Mouse (Mus musculus) MEL (cell line): ENCODE results near the gene Xpo4. TPM values are rescaled to one million over a fixed set of nuclear protein-coding genes. Genes with fewer than 3 reads are reported as not detected.

Experiments
- DNase-seq: peaks from one replicate; pipeline ENCODE4 v3.0.0; 2011; ENCODE audit warnings: low read depth, low spot score
- H3K27ac ChIP-seq: 2 replicates; pipeline ENCODE4 v1.5.1; 2012; ENCODE audit warnings: low read depth, mild to moderate bottlenecking, control low read depth, low read length, moderate library complexity; ENCODE audit not compliant: control insufficient read depth
- H3K27me3 ChIP-seq, 2 experiments: fragments of 150-350 bp in 1 of 2; sonication (generic) in 1 of 2; 2 replicates each; pipeline ENCODE4 v1.6.1; 2012; ENCODE audit warnings: low read length in 2 of 2, mild to moderate bottlenecking in 2 of 2, improper control_type of control experiment in 1 of 2, moderate library complexity in 1 of 2; ENCODE audit not compliant: insufficient read depth in 2 of 2, control insufficient read depth in 1 of 2
- H3K36me3 ChIP-seq, 2 experiments: 2 replicates each; pipeline ENCODE4 v1.6.1; 2012 to 2014; ENCODE audit warnings: low read length in 2 of 2, improper control_type of control experiment in 1 of 2, inconsistent platforms in 1 of 2, mild to moderate bottlenecking in 1 of 2; ENCODE audit not compliant: insufficient read depth in 2 of 2, control insufficient read depth in 1 of 2
- H3K4me1 ChIP-seq, 2 experiments: fragments of 150-350 bp in 1 of 2; sonication (generic) in 1 of 2; 2 replicates each; pipeline ENCODE4 v1.6.1; 2012; ENCODE audit warnings: low read length in 2 of 2, improper control_type of control experiment in 1 of 2, mild to moderate bottlenecking in 1 of 2; ENCODE audit not compliant: insufficient read depth in 2 of 2, control insufficient read depth in 1 of 2
- H3K4me3 ChIP-seq, 2 experiments: fragments of 150-350 bp in 1 of 2; sonication (generic) in 1 of 2; 2 replicates each; pipeline ENCODE4 v1.5.1; 2012; ENCODE audit warnings: low read depth in 2 of 2, low read length in 2 of 2, mild to moderate bottlenecking in 2 of 2, moderate library complexity in 2 of 2, control low read depth in 1 of 2, improper control_type of control experiment in 1 of 2; ENCODE audit not compliant: control insufficient read depth in 1 of 2, insufficient read depth in 1 of 2
- H3K79me2 ChIP-seq: 2 replicates; pipeline ENCODE4 v1.6.1; 2012; ENCODE audit warnings: mild to moderate bottlenecking, low read length, moderate library complexity; ENCODE audit not compliant: control insufficient read depth, poor library complexity, insufficient read depth
- H3K9ac ChIP-seq: 2 replicates; pipeline ENCODE4 v1.6.1; 2012; ENCODE audit warnings: low read depth, mild to moderate bottlenecking, control low read depth, low read length, moderate library complexity; ENCODE audit not compliant: control insufficient read depth, poor library complexity, severe bottlenecking
- H3K9me3 ChIP-seq: fragments of 150-350 bp; sonication (generic); replicated peaks from 2 replicates; pipeline ENCODE4 v1.6.1; 2012; ENCODE audit warnings: mild to moderate bottlenecking, low read length, improper control_type of control experiment, moderate library complexity; ENCODE audit not compliant: insufficient read depth
- BHLHE40 ChIP-seq: IDR thresholded peaks from 2 replicates; pipeline ENCODE4 v1.6.1; 2012; ENCODE audit warnings: low read depth, mild to moderate bottlenecking, inconsistent platforms, low read length, improper control_type of control experiment, borderline replicate concordance
- CHD1 ChIP-seq: IDR thresholded peaks from 2 replicates; pipeline ENCODE4 v1.6.1; 2012; ENCODE audit warnings: low read depth, mild to moderate bottlenecking, inconsistent platforms, low read length, improper control_type of control experiment
- CTCF ChIP-seq, 3 experiments: IDR thresholded peaks in 2 of 3; conservative IDR thresholded peaks in 1 of 3; 2 replicates each; pipeline ENCODE4 v1.5.1; 2011 to 2012; ENCODE audit warnings: low read length in 3 of 3, low read depth in 2 of 3, mild to moderate bottlenecking in 2 of 3, improper control_type of control experiment in 1 of 3, inconsistent platforms in 1 of 3, mixed read lengths in 1 of 3, moderate library complexity in 1 of 3; ENCODE audit not compliant: control insufficient read depth in 1 of 3, insufficient read depth in 1 of 3, poor library complexity in 1 of 3, severe bottlenecking in 1 of 3
- E2F4 ChIP-seq: IDR thresholded peaks from 2 replicates; pipeline ENCODE4 v1.6.1; 2011; ENCODE audit warnings: low read depth, low read length, improper control_type of control experiment, borderline replicate concordance
- EP300 ChIP-seq, 2 experiments: IDR thresholded peaks; 2 replicates each; pipeline ENCODE4 v1.6.1; 2011; ENCODE audit warnings: improper control_type of control experiment in 2 of 2, low read length in 2 of 2, low read depth in 1 of 2, mild to moderate bottlenecking in 1 of 2
- ETS1 ChIP-seq: IDR thresholded peaks from 2 replicates; pipeline ENCODE4 v1.6.1; 2012; ENCODE audit warnings: low read depth, mild to moderate bottlenecking, inconsistent platforms, low read length, improper control_type of control experiment, moderate library complexity
- GABPA ChIP-seq: IDR thresholded peaks from 2 replicates; pipeline ENCODE4 v1.6.1; 2012; ENCODE audit warnings: low read depth, mild to moderate bottlenecking, inconsistent platforms, low read length, improper control_type of control experiment, moderate library complexity
- GATA1 ChIP-seq: IDR thresholded peaks from 2 replicates; pipeline ENCODE4 v1.6.1; 2011; ENCODE audit warnings: low read depth, low read length, improper control_type of control experiment
- JUND ChIP-seq: IDR thresholded peaks from 2 replicates; pipeline ENCODE4 v1.6.1; 2011; ENCODE audit warnings: low read depth, mild to moderate bottlenecking, improper control_type of control experiment, low read length
- MAX ChIP-seq: IDR thresholded peaks from 2 replicates; pipeline ENCODE4 v1.6.1; 2011; ENCODE audit warnings: low read length, improper control_type of control experiment
- MAZ ChIP-seq: IDR thresholded peaks from 2 replicates; pipeline ENCODE4 v1.6.1; 2012; ENCODE audit warnings: low read depth, mild to moderate bottlenecking, inconsistent platforms, low read length, improper control_type of control experiment
- MXI1 ChIP-seq: IDR thresholded peaks from 2 replicates; pipeline ENCODE4 v1.6.1; 2011; ENCODE audit warnings: mild to moderate bottlenecking, low read depth, low read length, improper control_type of control experiment
- MYB ChIP-seq: IDR thresholded peaks from 2 replicates; pipeline ENCODE4 v1.6.1; 2011; ENCODE audit warnings: mild to moderate bottlenecking, low read depth, low read length, improper control_type of control experiment
- MYC ChIP-seq: IDR thresholded peaks from 2 replicates; pipeline ENCODE4 v1.6.1; 2011; ENCODE audit warnings: low read depth, mild to moderate bottlenecking, low read length, improper control_type of control experiment, moderate library complexity
- NRF1 ChIP-seq: IDR thresholded peaks from 2 replicates; pipeline ENCODE4 v1.6.1; 2014; ENCODE audit warnings: low read depth, mild to moderate bottlenecking, inconsistent platforms, low read length, improper control_type of control experiment, moderate library complexity; ENCODE audit not compliant: poor library complexity, insufficient read depth, severe bottlenecking
- POLR2A ChIP-seq, 2 experiments: IDR thresholded peaks; 2 replicates each; pipeline ENCODE4 v1.6.1; 2011 to 2012; ENCODE audit warnings: low read length in 2 of 2, mild to moderate bottlenecking in 2 of 2, control low read depth in 1 of 2, improper control_type of control experiment in 1 of 2, low read depth in 1 of 2, moderate library complexity in 1 of 2; ENCODE audit not compliant: control insufficient read depth in 1 of 2, insufficient read depth in 1 of 2, poor library complexity in 1 of 2
- POLR2AphosphoS2 ChIP-seq: IDR thresholded peaks from 2 replicates; pipeline ENCODE4 v1.6.1; 2011; ENCODE audit warnings: low read length, improper control_type of control experiment
- POLR2AphosphoS5 ChIP-seq: IDR thresholded peaks from 2 replicates; pipeline ENCODE4 v1.6.1; 2012; ENCODE audit warnings: low read depth, borderline replicate concordance, mild to moderate bottlenecking, inconsistent platforms, low read length, moderate library complexity, mixed read lengths
- RAD21 ChIP-seq: IDR thresholded peaks from 2 replicates; pipeline ENCODE4 v1.6.1; 2011; ENCODE audit warnings: mild to moderate bottlenecking, low read depth, low read length, improper control_type of control experiment
- SMC3 ChIP-seq: IDR thresholded peaks from 2 replicates; pipeline ENCODE4 v1.6.1; 2011; ENCODE audit warnings: low read depth, low read length, improper control_type of control experiment
- TAL1 ChIP-seq: IDR thresholded peaks from 2 replicates; pipeline ENCODE4 v1.6.1; 2012; ENCODE audit warnings: mild to moderate bottlenecking, inconsistent platforms, low read length, moderate library complexity, mixed read lengths
- TBP ChIP-seq: IDR thresholded peaks from 2 replicates; pipeline ENCODE4 v1.8.0; 2011; ENCODE audit warnings: low read depth, low read length, improper control_type of control experiment
- TCF12 ChIP-seq: IDR thresholded peaks from 2 replicates; pipeline ENCODE4 v1.6.1; 2014; ENCODE audit warnings: low read depth, mild to moderate bottlenecking, inconsistent platforms, low read length, improper control_type of control experiment, moderate library complexity
- UBTF ChIP-seq: IDR thresholded peaks from 2 replicates; pipeline ENCODE4 v1.6.1; 2012; ENCODE audit warnings: low read depth, mild to moderate bottlenecking, inconsistent platforms, low read length, improper control_type of control experiment, moderate library complexity, borderline replicate concordance; ENCODE audit not compliant: insufficient read depth
- USF1 ChIP-seq: IDR thresholded peaks from 2 replicates; pipeline ENCODE4 v1.6.1; 2014; ENCODE audit warnings: low read depth, mild to moderate bottlenecking, inconsistent platforms, low read length, improper control_type of control experiment, moderate library complexity
- ZC3H11A ChIP-seq: IDR thresholded peaks from 2 replicates; pipeline ENCODE4 v1.6.1; 2012; ENCODE audit warnings: low read depth, mild to moderate bottlenecking, inconsistent platforms, low read length, improper control_type of control experiment
- ZNF384 ChIP-seq: IDR thresholded peaks from 2 replicates; pipeline ENCODE4 v1.6.1; 2012; ENCODE audit warnings: low read depth, mild to moderate bottlenecking, inconsistent platforms, low read length, improper control_type of control experiment
- polyA plus RNA-seq, 2 experiments: library from polyadenylated mRNA; stranded (reverse) in 1 of 2; unstranded in 1 of 2; fragments of >175 nt in 1 of 2; fragments of >200 nt in 1 of 2; gene quantifications; 2 replicates each; pipeline versions ENCODE4 v1.2.1 to v1.2.4; 2012; ENCODE audit warnings: low replicate concordance in 2 of 2, low read depth in 1 of 2; ENCODE audit not compliant: insufficient read length in 2 of 2, insufficient read depth in 1 of 2, missing spikeins in 1 of 2
- total RNA-seq: library from RNA; depleted of rRNA; stranded (reverse); fragments of 300-350 nt; gene quantifications from 2 replicates; pipeline ENCODE4 v1.2.3, GENCODE M21; 2012

Xpo4 gene
- total and polyA plus RNA-seq, 3 experiments = 32.3 to 46.5 TPM; not detected in 1

DNA sequence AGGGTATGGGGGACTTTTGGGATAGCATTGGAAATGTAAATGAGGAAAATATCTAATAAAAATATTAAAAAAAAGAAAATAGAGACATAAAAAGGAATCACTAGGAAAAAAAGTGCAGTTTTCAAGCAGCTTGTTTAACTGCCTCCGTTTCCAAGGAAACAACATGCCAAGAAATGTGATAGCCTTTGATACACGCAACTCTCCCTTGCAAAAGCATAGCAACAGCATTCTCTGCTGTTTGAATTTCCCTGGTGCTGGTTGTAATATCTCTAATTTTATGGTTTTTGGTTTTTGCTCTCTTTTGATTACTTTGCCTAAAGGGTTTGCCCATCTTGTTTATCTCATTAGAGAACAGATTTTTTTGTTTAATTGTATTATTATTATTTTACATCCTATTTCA lies 10.3 kb upstream of the Xpo4 start (continued):
- TF ChIP-seq POLR2AphosphoS5 (no peak), ZNF384 (no peak), MAZ (no peak)

DNA sequence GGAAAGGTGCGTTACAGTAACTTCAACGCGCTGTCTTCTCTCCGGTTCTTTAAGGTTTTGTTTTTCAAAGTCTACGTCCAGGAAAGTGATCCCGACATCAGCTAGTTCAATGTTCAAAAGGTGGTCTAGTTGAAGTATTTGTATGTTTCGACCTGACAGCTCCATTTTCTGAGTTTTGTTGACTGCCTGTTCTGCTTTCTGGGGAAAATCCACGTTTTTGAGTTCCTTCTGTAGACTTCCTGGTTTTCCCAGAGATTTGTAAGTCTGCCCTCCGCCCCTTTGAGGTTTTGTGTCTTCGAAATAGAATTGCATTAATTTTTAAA lies 359 bp upstream of the Xpo4 start:
- Histone ChIP-seq H3K9ac (peak overlapping the region; percentile 89), H3K27ac (peak overlapping the region; percentile 39)
- no peak for TF ChIP-seq POLR2AphosphoS5
- no peak for TF ChIP-seq NRF1
- TF ChIP-seq BHLHE40 = no peak
- TF ChIP-seq ZC3H11A = no peak
- no peak for TF ChIP-seq CTCF (IDR thresholded peaks at IDR 0.05 in 2 of 3, conservative IDR thresholded peaks at IDR 0.05 in 1 of 3; ENCODE audit: control insufficient read depth in 1 of 3, insufficient read depth in 1 of 3, low read depth in 2 of 3, low read length in 3 of 3, poor library complexity in 1 of 3, severe bottlenecking in 1 of 3)
- TF ChIP-seq EP300 (IDR thresholded peaks at IDR 0.05; ENCODE audit: low read depth in 1 of 2, low read length in 2 of 2) = no peak
- TF ChIP-seq POLR2A (IDR thresholded peaks at IDR 0.05; ENCODE audit: control insufficient read depth in 1 of 2, insufficient read depth in 1 of 2, low read depth in 1 of 2, low read length in 2 of 2, poor library complexity in 1 of 2) = no peak
- TF ChIP-seq MYB = no peak
- no peak for TF ChIP-seq MXI1
- TF ChIP-seq SMC3 = no peak
- no peak for TF ChIP-seq E2F4
- TF ChIP-seq TAL1 = no peak
- TF ChIP-seq, all 39 proteins: peak for 0
- DNase-seq = no peak
- peak overlapping the region; percentile 88 to 97 for H3K4me3 ChIP-seq
- no peaks in the 10 kb centered on the region for H3K9me3 ChIP-seq
- H3K4me1 ChIP-seq = peaks cover 4 to 6% of the 10 kb centered on the region in 2 experiments
- peaks cover 43% of the 10 kb centered on the region for H3K79me2 ChIP-seq
- no peaks in the 10 kb centered on the region for H3K27me3 ChIP-seq
- peaks cover 2 to 20% of the 10 kb centered on the region in 2 experiments; a peak in 2 of 4 replicates for H3K36me3 ChIP-seq

DNA sequence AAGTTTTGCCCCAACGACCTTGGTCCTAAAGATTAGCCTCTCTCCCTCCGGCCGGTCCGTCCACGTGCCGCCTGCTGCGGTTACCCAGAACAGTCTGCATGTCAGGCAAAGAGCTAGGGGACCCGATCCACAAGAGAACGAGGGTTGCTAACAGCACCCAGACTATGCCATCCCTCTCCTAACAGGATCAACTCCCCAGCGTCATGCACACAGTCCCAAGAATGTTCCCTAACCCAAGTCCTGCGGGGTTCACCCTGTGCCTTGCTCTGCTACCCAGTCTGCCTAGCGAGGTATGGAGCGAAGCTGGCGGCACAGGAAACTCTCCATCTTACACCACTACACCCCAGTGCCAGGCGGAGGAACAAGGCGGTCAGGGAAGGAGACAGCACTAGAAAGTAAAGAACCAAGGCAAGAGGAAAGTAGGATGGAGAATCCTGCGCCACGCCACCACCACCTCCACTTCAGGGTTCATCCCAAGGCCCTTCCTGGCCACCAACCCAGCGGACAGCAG lies 864 bp downstream of the Xpo4 start:
- H3K79me2 ChIP-seq = peaks cover 53% of the 10 kb centered on the region
- peak overlapping the region; percentile 89 for H3K9ac ChIP-seq
- no peaks in the 10 kb centered on the region for H3K27me3 ChIP-seq
- H3K9me3 ChIP-seq = no peaks in the 10 kb centered on the region
- H3K27ac ChIP-seq = peak overlapping the region; percentile 53
- peak; percentile 64 for DNase-seq
- H3K4me1 ChIP-seq = peaks cover 4 to 6% of the 10 kb centered on the region in 2 experiments
- peaks cover 2 to 22% of the 10 kb centered on the region in 2 experiments; a peak in 2 of 4 replicates for H3K36me3 ChIP-seq
- H3K4me3 ChIP-seq = peak overlapping the region; percentile 88 to 97
- TF ChIP-seq CTCF (IDR thresholded peaks at IDR 0.05 in 2 of 3, conservative IDR thresholded peaks at IDR 0.05 in 1 of 3; ENCODE audit: control insufficient read depth in 1 of 3, insufficient read depth in 1 of 3, low read depth in 2 of 3, low read length in 3 of 3, poor library complexity in 1 of 3, severe bottlenecking in 1 of 3) = no peak
- no peak for TF ChIP-seq NRF1
- TF ChIP-seq ZC3H11A = no peak
- peak; percentile 88 for TF ChIP-seq MAX
- TF ChIP-seq TAL1 = no peak
- no peak for TF ChIP-seq JUND
- no peak for TF ChIP-seq TCF12
- no peak for TF ChIP-seq GATA1
- peak; percentile 70; the same call in 1 of the 2 replicates for TF ChIP-seq CHD1
- TF ChIP-seq MYB = no peak
- no peak for TF ChIP-seq EP300 (IDR thresholded peaks at IDR 0.05; ENCODE audit: low read depth in 1 of 2, low read length in 2 of 2)
- no peak for TF ChIP-seq RAD21
- no peak for TF ChIP-seq POLR2AphosphoS5
- TF ChIP-seq TBP = peak; percentile 19; the same call in 1 of the 2 replicates
- peak; percentile 68; the same call in 1 of the 2 replicates for TF ChIP-seq MYC
- 0 out of 2 replicates have a peak, but pooled peaks have one; percentile 45 for TF ChIP-seq MAZ
- TF ChIP-seq USF1 = peak; percentile 45; the same call in 1 of the 2 replicates
- TF ChIP-seq ETS1 = no peak
- TF ChIP-seq UBTF = no peak
- no peak for TF ChIP-seq POLR2AphosphoS2
- peak; percentile 86 for TF ChIP-seq MXI1
- no peak for TF ChIP-seq GABPA
